Mouse (Mus musculus) small intestine, adult 2 months (tissue): ENCODE data around the gene Grb10. TPM values are rescaled to one million over a fixed set of nuclear protein-coding genes. Genes with fewer than 3 reads are reported as not detected.

Experiments used
- H3K27ac ChIP-seq: fragments of 200-500 bp; 2 replicates; pipeline ENCODE4 v1.5.1; 2012; ENCODE audit warnings: low read depth, low read length, control low read depth, inconsistent platforms; ENCODE audit not compliant: insufficient read depth
- H3K27me3 ChIP-seq: fragments of 200-500 bp; 2 replicates; pipeline ENCODE4 v1.6.1; 2012; ENCODE audit warnings: mild to moderate bottlenecking, moderate library complexity, low read length, inconsistent platforms; ENCODE audit not compliant: control insufficient read depth, insufficient read depth
- H3K36me3 ChIP-seq: fragments of 200-500 bp; 2 replicates; pipeline ENCODE4 v1.6.1; 2012; ENCODE audit warnings: mild to moderate bottlenecking, low read length, control low read depth, inconsistent platforms; ENCODE audit not compliant: control insufficient read depth, insufficient read depth
- H3K4me1 ChIP-seq: fragments of 200-500 bp; 2 replicates; pipeline ENCODE4 v1.6.1; 2012; ENCODE audit warnings: low read length, inconsistent platforms, mixed read lengths; ENCODE audit not compliant: control insufficient read depth, insufficient read depth, insufficient read length
- H3K4me3 ChIP-seq: fragments of 200-500 bp; 2 replicates; pipeline ENCODE4 v1.5.1; 2012; ENCODE audit warnings: low read depth, mild to moderate bottlenecking, control low read depth, inconsistent platforms, low read length, moderate library complexity
- CTCF ChIP-seq: fragments of 200-500 bp; IDR thresholded peaks from 2 replicates; pipeline ENCODE4 v1.5.1; 2012; ENCODE audit warnings: low read depth, mild to moderate bottlenecking, control low read depth, inconsistent platforms, low read length, moderate library complexity, mixed read lengths; ENCODE audit not compliant: insufficient replicate concordance, insufficient read length; ENCODE audit errors: extremely low read depth
- POLR2A ChIP-seq: fragments of 200-500 bp; IDR thresholded peaks from 2 replicates; pipeline ENCODE4 v1.6.1; 2012; ENCODE audit warnings: low read depth, mild to moderate bottlenecking, control low read depth, inconsistent platforms, low read length, moderate library complexity
- WGBS: fragments of 180-500 bp; shearing (Covaris S2); methylation state at CpG from one replicate; pipeline ENCODE4 v1.1.7; 2018; 5-methylcytosine and 5-hydroxymethylcytosine counted together
- polyA plus RNA-seq: library from polyadenylated mRNA; depleted of rRNA; stranded (reverse); fragments of >200 nt; gene quantifications from 2 replicates; pipeline ENCODE4 v1.2.3, GENCODE M21; 2012

Gene Grb10
- polyA plus RNA-seq, 1 experiment: 2.5 TPM

DNA sequence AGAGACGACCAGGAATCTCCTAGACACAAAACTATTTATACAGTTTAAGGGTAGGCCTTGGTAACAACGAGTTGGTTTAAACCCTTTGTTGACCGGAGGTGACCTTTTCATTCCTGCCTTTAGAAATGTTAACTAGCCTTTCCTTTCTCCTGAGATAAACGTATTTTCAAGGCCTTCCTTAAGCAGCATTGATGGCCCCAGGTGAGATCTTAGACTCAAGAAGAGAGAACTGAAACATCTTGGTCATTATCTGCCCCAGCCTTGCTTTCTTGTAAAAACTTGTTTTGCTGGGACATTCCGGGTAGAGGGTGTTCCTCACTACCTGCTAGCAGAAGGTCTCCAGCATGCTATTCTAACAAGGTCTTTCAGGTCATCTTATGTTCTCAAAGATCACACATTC is 133.5 kb downstream of the Grb10 start:
- peaks cover 4% of the 10 kb centered on the region; the same call in 1 of the 2 replicates for H3K4me1 ChIP-seq
- H3K27me3 ChIP-seq: no peaks in the 10 kb centered on the region
- no peak overlapping the region for H3K27ac ChIP-seq
- TF ChIP-seq CTCF: no peak
- no peaks in the 10 kb centered on the region for H3K36me3 ChIP-seq
- WGBS: 81% methylated on average over 5 of the region's 5 CpGs
- H3K4me3 ChIP-seq: no peak overlapping the region

DNA sequence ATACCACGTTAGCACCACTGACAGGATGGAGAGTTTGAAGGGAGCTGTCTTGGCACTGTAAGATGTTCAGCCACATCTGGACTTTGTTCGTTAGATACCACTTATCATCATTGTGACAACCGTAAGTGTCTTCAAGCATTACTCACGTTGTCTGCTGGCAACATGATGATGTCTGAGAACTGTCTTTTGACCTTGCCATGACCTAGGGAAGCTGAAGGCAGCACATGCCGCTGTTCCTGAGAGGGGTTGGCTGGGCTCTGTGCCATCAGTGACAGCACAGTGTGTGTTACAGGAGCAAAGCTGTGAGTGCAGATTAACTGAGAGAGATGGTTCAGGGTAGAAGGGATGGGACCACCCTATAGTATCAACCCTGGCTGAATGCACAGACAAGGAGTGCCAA is 137.0 kb downstream of the Grb10 start:
- Histone ChIP-seq H3K27me3 (no peaks in the 10 kb centered on the region), H3K4me3 (no peak overlapping the region), H3K27ac (no peak overlapping the region; the same call in 1 of the 2 replicates), H3K4me1 (peaks cover 12% of the 10 kb centered on the region; the same call in 1 of the 2 replicates), H3K36me3 (no peaks in the 10 kb centered on the region)
- WGBS: 28% methylated on average over 5 of the region's 5 CpGs
- TF ChIP-seq POLR2A (no peak), CTCF (no peak)

DNA sequence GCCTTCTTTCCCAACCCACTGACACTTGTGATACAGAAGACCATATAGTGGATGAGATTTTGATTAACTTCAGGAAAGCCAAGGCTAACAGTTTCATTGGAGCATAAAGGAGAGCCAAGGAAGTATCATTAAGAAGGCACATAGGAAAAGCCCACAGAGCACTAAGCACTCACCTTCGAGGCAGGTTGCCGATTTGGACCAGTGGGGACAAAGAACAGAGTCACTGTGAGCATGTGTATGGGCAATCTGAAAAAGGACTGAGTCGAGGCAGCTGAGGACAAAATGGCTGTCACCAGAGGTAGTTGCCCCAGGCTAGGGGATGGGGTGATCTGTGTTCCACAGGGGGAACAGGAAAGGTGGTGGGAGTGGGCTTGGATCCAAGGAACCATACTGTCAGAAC is 140.0 kb downstream of the Grb10 start:
- H3K4me3 ChIP-seq: no peak overlapping the region
- H3K36me3 ChIP-seq: no peaks in the 10 kb centered on the region
- peaks cover 17% of the 10 kb centered on the region; the same call in 1 of the 2 replicates for H3K4me1 ChIP-seq
- H3K27me3 ChIP-seq: no peaks in the 10 kb centered on the region
- peak overlapping the region; percentile 74 for H3K27ac ChIP-seq
- WGBS: 29% methylated on average over 3 of the region's 3 CpGs
- no peak for TF ChIP-seq POLR2A
- no peak for TF ChIP-seq CTCF

DNA sequence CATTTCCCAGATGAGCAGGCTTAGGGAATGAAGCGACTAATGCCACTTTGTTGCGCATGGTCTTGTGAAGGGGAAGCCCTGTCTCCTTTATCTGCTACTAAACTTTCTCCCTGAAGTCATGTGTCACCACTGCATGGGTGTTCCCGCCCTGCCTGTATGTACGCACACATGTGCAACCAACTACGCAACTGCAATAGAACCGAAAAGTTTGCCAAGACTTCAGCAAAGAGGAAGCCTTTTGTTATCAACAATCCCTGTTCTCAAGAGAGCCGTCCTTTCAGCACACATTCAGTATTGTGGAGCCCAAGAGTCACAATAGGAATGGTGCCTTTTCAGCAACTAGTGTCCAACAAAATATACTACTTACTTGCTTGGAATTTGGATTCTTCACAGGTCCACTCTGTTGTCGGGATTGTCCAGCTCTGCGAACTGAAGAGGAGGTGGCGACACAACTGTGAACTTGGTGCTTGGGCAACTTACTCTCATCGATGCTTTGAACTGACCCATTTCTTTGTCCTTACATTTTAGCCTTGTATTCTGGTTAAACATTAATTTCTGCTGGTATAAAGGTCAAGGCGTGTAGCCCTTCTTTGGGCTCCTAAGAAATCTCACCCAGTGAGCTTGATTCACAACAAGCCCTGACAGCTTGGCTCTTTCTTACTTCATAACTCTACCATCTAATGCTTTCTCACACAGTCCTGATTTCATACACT is 140.7 kb downstream of the Grb10 start, which contains the start of gene Ddc:
Ddc (minus strand) TSS at position 500 of the 713 bp plus-strand sequence.
- H3K27ac ChIP-seq: peak within 1 kb of the TSS; percentile 85
- H3K27me3 ChIP-seq: no peaks in the 10 kb centered on the region

DNA sequence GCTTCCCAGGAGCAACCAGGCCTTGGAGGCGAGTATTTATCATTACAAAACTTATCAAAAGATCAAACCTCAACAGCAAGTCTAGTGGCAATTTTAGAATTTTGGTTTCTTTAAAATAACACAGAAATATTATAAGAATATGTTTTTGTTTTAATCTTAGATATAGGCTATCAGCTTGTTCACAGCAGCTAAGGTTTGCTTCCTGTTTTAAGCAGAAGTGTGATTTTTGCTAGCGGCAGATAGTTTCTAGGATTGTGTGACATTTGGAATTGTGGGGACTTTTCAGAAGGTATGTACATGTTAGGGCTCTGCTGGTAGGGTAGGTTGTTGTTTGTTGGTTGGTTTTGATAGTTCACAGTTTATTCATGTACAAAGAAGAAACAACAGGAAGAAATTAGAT is 143.0 kb downstream of the Grb10 start:
- WGBS: 50% methylated on average over 2 of the region's 2 CpGs
- Histone ChIP-seq H3K4me1 (peaks cover 23% of the 10 kb centered on the region), H3K36me3 (no peaks in the 10 kb centered on the region; the same call in 1 of the 2 replicates), H3K27ac (peak overlapping the region; percentile 85), H3K27me3 (no peaks in the 10 kb centered on the region), H3K4me3 (no peak overlapping the region)
- TF ChIP-seq CTCF (no peak), POLR2A (no peak)

More for the DNA sequence above, 140.7 kb downstream of the Grb10 start, which contains the start of gene Ddc:
- WGBS: 26% methylated on average over 12 of the region's 12 CpGs
- TF ChIP-seq POLR2A (no peak), CTCF (no peak)
- peaks cover 23% of the 10 kb centered on the region; the same call in 1 of the 2 replicates for H3K4me1 ChIP-seq
- peak within 1 kb of the TSS; percentile 37; the same call in 1 of the 2 replicates for H3K4me3 ChIP-seq
- no peaks in the 10 kb centered on the region for H3K36me3 ChIP-seq

DNA sequence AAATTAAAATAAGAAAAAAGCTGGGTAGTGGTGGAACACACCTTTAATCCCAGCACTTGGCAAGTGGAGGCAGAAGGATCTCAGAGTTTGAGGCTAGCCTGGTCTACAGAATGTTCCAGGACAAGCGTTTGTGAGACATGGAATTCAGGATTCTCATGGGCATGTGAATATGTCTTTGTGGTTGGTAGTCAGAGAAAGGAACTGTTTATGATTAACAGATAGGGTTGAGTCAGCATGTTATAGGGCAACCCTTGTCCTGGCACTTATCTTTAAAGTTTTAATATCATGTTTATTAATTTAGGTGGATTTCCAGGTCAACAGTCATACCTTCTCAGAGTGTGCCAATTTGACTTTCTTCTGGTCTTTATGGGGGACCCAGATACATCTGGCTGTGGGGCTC is 144.7 kb downstream of the Grb10 start:
- TF ChIP-seq CTCF (no peak), POLR2A (no peak)
- no peaks in the 10 kb centered on the region; the same call in 1 of the 2 replicates for H3K36me3 ChIP-seq
- no peak overlapping the region for H3K4me3 ChIP-seq
- 34% methylated on average over 1 of the region's 1 CpGs for WGBS
- H3K27ac ChIP-seq: peak overlapping the region; percentile 58; the same call in 1 of the 2 replicates
- no peaks in the 10 kb centered on the region for H3K27me3 ChIP-seq
- H3K4me1 ChIP-seq: peaks cover 25% of the 10 kb centered on the region

DNA sequence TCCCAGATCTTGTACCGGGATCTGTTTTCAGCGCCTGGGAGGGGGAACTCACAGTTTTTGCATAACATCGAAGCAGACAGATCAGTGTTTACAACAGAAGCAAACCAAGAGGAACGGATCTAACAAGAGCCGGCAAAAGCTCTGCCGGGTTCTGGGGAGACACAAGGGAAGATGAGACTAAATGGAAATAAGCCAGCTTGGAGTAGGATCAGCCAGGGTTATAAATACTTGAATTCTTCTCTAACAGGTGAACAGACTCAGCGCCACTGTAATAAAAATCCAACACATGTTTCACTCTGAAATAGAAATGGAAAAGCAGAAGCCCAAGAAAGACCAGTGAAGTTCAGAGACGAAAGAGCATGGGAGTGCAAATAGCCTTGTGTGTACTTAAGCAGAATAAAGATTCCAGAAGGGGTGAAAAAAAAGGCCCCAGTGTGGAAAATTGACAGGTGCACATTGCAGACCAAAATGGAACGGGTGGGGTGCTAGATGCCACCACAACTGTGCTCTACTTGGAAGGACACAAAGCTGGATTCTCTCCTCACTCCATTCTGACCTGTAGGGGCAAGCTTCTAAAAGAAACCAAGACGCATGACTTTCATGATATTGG is 145.4 kb downstream of the Grb10 start:
- Histone ChIP-seq H3K4me1 (peaks cover 23% of the 10 kb centered on the region), H3K27ac (peak overlapping the region; percentile 35; the same call in 1 of the 2 replicates), H3K36me3 (no peaks in the 10 kb centered on the region; the same call in 1 of the 2 replicates), H3K27me3 (no peaks in the 10 kb centered on the region), H3K4me3 (no peak overlapping the region)
- TF ChIP-seq CTCF (no peak), POLR2A (no peak)
- 23% methylated on average over 10 of the region's 10 CpGs for WGBS
